Mouse (Mus musculus) liver (tissue): ENCODE data around the gene Myt1l.
A peak's percentile ranks its signal among the peaks of the same experiment; 100 is the strongest.

ENCODE experiments used
- DNase-seq: peaks from one replicate; pipeline ENCODE4 v3.0.0-alpha.2; 2020; ENCODE audit warnings: mixed read lengths

Myt1l gene

DNA sequence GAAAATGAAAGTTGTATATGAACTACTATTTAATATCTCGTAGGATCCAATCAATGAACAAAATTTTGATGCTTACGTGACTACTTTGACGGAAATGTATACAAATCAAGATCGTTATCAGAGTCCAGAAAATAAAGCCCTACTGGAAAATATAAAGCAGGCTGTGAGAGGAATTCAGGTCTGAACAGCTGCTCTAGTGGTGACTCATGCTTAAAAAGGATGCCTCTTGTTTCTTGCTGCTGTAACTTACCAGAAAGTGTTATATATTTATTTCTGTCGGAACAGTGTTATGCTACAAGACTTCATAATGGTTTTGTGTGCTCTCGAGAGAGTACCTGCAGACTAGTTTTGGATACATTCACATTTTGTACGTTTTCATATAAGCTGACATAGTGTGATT lies 392.1 kb downstream of the Myt1l start:
- no peak for DNase-seq

DNA sequence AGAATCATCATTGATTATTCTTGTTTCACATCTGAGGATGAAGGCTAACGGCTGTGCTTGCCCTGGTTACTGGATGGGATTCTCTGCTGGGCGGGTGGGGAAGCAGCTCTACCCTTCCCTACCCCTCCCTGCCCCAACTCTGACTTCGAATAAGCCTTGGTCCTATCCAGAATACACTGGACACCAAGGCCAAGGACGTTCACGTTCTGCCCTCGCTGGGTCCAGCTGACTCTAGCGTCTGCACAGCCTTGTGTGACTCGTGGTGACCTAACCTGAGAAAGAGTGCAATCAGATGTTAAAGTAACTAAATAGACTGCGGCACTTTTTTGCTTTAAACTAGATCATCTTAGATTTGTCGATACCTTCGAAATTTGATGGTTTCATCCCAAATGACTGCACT lies 393.3 kb downstream of the Myt1l start:
- no peak for DNase-seq

DNA sequence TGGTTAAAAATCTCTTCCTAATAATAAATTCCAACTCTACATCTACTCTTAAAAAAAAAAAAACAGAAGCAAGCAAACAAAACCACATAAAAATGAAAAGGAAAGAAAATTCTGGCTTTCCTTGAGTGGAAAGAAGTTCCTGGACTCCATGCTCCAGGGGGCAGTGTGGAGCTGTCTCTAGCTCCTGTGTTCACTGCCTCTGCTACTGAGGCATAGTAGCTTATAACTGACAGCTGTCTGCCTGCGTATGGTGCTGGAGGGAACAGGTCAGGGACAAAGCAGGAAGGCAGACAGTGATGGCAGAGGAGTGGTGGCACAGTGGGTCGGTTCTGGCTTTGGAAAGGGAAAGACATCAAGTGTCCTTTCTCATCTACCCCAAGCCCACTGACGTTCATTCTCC lies 398.7 kb downstream of the Myt1l start:
- DNase-seq = peak; percentile 31

DNA sequence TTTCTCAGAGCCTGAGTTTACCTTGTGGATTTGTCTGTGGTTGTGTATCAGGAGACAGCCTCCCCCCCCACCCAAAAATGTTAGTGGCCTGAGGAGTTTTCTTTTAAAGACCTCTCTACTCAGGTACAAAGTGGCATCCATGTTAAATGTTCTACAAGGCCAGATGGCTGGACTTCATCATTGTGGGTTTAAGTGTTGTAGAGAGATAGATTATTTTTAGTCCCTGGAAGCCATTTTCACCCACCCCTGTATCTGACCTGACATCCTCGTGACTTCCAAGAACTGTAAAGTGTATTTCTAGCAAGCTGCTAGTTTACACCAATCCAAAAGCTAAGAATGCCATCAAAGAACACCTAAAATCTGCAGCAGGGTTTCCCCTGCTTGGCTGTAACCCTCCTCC lies 402.4 kb downstream of the Myt1l start:
- no peak for DNase-seq

DNA sequence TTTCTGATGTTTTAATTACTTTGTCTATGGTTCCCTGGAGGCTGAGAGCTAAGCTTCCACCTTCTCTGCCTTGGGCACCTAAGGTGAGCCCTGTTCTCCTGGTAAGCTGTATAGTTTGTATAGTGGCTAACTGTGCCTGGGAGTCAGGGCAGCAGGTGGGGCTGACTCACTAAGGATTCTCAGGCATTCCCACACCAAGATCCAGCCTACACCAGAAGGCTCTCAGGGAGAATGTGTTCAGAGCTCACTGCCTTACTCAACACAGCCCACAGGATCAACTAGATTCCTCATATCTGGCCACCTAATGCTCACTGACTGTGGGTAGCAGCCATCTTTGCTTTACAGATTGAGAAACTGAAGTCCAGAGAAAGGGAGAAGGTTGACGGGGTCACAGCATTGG lies 404.8 kb downstream of the Myt1l start:
- no peak for DNase-seq

DNA sequence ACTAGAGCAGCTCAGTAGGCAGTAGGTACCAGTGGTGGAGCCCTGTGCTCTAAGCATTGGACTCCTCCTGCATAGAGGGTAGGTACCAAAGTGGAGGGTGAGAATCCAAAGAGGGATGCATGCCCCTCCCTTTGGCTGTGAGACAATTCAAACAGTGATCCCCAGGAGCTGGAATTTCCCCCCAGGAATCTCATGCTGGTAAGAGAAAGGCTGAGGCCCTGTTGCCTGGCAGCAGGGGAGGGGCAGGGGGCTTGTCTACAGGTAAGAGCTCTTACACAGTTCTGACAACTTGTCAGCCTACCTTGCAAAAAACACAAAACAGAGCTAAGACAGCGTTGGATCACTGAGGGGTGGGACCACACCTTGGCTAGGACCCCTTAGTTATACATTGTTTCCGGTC lies 405.3 kb downstream of the Myt1l start:
- no peak for DNase-seq

DNA sequence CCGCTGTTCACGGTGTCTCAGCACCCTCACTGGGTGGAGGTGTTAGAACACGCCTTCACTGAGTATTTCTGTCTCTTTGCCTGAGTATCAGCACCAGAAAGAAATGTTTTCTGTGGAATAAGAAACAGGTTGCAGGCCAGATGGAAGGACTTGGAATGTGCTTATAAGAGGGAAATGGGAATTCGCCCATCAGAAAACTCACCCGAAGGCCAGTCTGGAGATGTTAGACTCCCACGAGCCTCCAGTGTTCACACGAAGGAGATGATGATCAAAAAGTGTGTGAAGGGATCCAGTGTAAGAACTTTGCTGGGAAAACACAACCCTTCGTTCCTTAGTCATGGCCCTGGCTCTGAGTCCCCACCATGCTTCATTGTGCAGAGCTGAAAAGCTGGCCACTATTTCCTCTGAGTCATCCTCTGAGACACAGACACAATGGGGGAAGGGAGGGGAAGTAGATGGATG lies 406.0 kb downstream of the Myt1l start:
- no peak for DNase-seq

DNA sequence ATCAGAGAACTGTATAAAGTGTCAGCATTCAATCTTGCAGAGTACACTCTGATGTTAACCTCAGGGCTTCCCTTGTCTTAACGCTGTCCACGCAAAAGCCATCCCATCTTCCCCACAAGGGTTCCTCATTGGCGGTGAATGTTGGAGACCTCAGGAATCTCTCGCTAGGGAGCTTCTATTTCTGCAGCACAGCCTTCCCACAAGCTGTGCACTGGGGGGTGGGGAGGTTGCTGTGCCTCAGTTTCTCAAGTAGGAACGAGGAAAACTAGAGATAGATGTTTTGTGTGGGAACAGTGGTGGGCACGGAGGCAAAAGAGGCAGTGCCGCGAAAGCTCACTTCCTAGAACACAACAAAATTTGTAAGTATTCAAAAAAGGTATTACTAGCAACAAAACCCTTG lies 409.1 kb downstream of the Myt1l start, which contains the start of gene Pxdn:
Pxdn (plus strand) TSS at position 301 of the 400 bp plus-strand sequence.
- no peak for DNase-seq

DNA sequence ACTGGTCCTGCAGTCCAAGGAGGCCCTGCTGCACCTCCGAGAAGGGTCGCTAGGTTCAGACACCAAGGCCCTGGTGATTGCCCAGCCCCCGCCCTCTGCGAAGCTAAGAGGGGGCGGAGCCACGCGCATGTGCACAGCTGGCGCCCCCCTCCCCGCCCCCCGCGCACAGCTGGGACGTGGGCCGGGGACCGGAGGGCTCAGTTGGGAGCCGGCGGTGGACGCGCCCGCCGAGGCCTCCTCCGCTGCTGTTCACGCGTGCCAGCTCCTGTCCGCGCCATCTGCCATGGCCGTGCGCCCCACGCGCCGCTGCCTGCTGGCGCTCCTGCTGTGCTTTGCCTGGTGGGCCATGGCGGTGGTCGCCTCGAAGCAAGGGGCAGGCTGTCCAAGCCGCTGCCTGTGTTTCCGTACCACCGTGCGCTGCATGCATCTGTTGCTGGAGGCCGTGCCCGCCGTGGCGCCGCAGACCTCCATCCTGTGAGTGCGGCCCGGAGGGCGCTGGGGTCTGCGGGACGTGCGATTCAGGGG lies 409.7 kb downstream of the Myt1l start:
- DNase-seq = peak; percentile 56

DNA sequence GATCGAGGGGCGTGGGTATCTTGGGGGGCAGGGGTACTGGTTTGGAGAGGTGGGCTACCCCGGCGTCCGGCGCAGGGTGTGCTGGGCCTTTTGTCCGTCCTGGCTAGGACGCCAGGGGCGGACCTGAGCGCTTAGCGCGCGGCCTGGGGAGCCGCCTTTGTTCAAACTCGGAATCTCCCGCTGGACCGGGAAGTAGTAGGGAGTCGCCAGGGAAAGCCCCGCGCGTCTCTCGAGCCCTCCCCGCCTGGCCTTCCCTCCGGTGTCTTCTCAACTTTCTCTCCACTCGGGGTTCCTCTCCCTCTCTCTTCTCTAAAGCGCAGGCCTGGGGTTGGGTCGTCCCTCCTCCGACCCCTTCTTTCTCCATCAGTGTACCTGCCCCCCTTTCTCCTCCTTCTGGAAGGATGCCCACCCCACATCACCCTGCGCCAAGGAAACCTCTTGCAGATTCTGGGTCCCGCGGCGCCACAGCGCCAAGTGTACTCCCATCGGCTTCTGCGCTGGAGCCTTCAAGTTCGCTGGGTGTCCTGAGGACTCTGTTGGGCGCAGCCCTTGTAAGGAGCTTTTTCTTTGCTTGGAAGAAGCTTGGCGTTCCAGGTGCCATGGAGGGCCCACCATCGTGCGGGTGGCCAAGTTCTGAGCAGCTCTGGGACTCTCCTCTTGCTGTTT lies 410.3 kb downstream of the Myt1l start:
- DNase-seq = peak; percentile 14

DNA sequence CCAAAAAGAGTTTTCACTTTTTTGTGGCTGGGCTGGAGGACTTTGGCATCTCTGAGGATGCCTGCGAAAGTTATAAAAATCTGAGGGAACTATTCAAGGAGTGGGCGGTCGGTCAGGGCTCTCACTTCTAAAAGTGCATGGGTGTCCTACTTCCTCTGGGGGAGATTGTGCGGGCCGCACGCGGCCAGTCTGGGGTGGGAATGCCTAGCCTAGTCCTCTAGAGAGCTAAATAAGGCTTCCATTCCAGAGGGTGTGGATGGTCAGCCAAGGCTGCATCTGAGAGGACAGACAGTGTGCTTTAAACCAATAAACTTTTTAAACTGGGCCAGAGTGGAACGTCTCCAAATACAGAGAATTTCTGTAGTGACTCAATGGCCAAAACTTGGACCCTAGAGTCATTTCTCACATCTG lies 411.1 kb downstream of the Myt1l start:
- no peak for DNase-seq

DNA sequence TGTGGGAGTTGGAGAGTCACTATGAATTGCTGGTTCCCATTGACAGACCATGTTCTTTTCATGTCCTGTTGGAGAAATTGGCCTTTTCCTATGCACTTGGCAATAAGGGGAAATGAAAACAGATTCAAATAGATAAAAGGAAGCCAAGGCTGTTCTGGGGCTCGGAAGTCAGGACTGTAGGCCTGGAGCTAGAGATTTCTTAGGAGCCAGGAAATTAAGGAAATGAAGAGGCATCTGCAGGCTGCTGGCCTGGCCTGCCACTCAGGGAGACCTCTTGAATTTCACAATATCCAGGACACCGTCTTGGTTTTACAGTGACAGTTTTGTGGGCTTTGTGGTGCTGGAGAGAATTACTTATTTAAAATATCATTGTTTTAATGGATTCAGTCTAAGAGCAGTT lies 414.3 kb downstream of the Myt1l start:
- DNase-seq = no peak

DNA sequence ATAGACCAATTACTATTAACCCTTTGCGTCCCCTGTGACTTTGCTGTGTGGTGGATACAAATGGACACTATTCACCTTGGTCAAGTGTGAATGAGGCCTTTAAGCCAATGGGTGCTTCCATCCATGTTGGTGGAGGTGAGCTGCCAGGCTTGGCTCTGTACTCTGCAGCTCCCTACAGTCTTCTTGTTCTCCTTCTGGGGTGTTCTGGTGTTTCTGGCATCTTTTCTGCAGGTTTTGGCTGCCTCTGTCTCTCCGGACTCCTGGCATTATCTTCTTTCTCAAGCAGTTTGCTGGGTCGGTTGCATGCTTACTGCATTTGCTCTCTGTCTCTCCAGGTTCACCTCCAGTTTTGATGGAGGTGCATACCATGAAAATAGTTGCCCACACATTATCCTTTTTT lies 416.5 kb downstream of the Myt1l start:
- DNase-seq = no peak

DNA sequence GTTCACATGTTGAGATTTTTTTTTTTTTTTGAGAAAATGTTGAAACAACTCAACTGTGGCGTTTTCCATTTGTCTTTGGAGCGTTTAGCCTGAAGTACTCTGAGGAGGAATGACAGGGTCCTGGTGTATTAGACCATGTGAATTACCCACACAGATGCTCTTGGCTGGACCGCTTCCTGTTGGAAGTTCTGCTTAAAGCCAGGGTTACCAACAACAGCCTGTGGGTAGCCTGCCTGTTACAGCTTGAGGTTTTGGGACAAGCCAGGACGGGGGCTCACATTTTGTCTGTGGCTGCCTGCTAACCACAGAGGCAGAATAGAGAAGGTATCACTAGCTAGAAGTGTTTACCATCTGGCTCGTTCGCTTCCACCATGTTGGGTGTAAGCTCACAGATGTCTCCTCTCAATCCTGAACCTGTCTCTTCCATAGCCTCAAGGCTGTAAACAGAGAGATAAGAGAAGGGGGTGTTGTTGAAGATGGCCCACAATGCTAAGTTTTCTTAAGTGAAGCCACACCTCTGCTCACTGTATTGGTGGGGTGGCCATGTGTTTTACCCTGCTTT lies 417.1 kb downstream of the Myt1l start:
- DNase-seq = no peak

DNA sequence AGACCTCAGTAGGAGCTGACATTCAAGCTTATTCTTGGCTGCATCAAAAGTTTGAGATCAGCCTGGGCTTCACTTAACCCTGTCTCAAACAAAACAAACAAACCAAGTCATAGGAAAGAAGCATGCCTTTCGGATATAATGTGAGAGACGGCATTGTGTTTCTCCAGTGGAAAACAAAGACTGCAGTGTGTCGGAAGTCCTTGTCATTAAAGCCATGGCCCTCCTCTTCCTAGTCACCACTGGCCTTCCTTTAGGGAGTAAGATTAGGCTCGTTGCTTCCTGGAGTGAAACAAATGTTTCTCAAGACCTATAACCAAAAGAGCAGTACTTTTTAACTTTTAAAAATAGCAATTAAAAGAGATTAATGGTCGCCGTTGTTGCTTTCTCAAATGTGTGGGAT lies 422.9 kb downstream of the Myt1l start:
- no peak for DNase-seq

DNA sequence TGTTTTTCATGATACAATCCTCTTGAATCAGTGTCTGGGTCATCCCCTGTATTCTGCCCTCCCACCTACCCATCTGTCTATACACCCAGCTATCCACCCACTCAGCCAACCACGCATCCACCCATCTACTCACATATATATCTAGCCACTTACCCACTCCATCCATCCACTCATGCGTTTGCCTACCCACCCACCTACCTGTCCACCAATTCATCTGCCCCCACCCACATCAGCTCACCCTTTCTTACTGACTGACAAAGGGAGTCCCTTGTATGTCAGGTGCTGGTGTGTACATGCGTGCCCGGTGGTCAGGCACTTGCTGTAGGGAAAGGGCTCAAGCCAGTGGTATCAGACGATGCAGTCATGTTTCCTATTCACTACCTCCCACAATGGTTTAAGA lies 423.3 kb downstream of the Myt1l start:
- DNase-seq = no peak

DNA sequence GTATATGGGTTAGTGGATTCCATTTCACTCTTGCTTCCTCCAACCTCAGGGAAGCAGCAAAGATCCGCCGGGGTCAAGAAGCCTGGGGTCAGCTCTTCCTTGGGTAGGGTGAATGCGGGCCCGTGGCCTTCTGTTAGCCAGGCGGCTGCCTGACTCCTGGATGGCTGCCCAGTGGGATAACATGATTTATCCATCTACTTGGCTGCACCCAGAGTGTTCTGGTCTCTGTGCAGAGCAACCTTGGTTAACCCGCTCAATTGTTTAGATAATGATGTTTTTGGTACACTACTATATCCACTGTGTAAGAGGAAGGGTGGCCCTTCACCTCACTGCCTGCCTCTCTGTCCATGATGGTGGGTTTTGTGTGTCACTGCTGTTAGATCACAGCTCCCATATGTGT lies 423.9 kb downstream of the Myt1l start:
- DNase-seq = no peak

DNA sequence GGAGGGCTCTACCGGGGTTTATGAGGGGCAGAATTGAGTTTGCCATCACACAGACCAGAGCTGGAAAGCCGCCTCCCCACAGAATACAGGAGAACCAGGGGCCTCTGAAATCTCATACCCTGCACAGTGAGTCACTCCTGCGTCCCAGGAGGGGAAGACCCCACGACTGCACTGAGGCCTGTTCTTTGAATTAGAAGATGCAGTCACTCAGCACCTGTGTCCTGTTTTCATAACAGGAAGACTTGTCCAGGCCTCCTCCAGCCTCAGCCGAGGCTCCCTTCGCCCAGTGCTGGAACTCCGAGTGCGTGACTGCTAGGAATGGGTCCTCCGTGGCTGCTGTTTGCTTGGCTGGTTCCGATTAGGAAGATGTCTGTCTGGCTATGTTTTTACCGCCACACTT lies 425.8 kb downstream of the Myt1l start:
- no peak for DNase-seq

DNA sequence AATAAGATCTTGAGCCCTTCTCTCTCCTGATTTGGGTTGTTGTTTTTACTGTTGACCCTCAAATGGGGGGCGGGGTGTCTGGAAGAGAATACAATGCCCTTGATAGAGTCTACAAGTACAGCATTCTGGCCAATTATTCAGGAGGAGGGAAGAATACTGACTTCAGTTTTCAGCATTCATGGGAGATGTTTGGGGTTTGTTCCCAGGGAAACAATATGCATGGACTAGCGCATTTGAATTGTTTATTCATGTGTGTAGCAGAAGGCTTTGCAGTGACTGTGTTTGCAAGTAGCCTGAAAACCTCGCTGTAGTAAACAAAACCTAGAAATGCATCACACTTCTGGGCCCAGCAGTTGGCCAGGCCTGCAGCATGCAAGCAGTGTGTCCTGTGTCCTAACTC lies 426.3 kb downstream of the Myt1l start:
- DNase-seq = no peak

DNA sequence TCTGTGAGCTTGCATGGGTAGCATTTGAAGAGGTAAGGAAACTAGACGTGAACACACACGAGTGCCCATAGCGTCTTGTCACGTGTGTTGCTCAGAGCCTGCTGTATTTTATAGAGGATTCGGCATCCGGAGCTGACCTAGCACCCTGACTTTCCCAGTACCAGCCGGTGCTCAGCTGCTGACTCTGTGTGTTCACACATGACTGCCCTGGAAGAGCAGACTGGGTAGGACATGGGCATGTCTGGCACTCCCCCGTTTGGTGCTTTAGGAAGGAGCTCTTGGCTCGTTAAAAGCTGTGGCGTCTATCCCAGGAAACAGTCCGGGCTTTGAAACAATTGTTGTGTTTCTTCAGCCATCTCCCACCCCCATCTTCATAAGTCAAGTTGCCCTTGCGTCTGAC lies 428.8 kb downstream of the Myt1l start:
- no peak for DNase-seq

DNA sequence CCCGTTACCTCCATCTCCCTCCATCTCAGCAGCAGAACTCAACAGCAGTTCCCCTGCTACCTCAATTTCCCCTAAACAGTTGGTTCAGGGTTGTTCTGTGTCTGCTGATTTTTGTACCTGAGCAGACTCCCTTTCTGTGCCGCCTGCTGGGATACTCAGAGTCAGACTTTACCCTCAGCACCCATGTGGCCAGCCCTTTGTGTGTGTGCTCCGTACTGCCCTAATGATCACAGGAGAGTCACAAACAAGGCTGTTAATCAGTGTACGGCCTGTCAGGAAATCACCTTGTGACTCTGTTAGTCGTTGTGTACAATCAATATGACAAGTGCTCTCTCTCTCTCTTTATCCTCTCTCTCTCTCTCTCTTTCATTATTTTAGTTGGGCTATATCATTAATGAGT lies 430.5 kb downstream of the Myt1l start:
- DNase-seq = no peak

DNA sequence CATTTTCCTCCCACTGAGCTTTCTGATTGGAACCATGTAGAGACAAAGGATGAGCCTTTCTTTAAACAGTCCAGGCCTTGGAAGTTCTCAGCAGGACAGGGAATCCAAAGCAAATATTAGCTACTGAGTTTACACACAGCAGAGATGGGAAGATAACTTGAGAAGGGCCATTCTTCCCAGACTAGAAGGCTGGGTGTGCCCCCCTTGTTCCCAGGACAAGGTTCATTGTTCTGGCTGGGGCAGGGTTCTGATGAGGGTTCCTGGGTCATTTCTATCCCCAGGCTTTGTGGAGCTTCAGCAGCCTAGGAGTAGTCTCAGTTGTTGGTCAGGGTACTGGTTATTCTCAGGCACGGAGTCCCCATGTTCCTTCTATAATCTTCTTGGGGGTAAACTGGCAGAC lies 432.9 kb downstream of the Myt1l start:
- DNase-seq = no peak

DNA sequence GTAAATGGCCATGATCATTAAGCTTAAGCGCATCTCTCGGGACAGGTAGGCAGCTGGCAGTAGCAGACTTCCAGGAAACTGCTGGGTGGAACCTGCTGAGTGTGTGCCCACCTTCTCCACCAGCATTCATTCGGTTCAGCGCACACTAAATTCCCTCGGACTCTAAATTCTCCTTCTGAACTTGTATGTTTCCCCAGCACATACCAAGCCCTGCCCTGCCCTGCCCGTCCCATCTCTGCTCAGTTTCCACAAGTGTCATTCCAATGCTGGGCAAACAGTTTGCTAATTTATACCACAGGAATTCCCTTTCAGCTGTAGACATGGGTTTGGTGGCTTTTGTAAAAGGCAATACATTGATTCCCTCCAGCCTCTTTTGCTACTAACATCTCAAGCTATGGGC lies 436.8 kb downstream of the Myt1l start:
- DNase-seq = no peak

DNA sequence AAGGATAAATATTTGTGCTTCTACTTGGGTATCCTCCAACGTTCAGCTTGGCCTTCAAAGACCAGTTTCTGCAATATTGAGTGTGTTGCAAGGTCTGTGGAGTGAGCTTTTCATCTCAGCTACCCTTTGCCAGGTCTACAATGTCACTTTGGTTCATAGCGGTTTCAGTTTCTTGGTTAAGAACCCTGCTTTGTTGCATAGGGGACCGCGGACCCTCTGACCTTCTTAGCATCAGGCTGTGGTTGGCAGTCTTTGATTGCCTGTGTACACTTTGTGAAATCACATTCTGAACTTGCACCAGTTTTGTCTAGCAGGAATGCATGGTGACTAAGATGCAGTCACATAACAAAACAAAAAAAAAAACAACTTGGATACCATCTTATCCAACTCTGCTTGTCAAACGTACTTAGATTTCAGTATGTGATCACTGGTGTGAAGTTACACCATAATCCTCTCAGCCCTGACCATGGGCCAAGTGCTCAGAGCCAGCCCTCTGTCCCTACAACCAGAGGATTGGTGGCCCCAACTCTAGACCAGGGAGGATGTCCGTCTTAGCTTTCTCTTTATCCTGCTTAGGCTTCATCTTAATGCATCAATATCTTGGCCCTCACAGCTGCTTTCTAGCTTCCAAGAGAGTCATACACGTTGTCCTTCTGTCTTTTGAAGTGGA lies 443.7 kb downstream of the Myt1l start:
- DNase-seq = no peak
